Mouse (Mus musculus) embryo, embryonic 9.5 days (tissue): ENCODE measurements at regions not wholly inside any gene's neighbourhood (a gene's known extent, or its start where the extent isn't known, plus 50 kb on each side); places are given as distances from the start of the nearest gene placed in this dataset.

Experiments used
- DNase-seq: peaks from one replicate; pipeline ENCODE4 v3.0.0-alpha.2; 2017; ENCODE audit errors: extremely low spot score

DNA sequence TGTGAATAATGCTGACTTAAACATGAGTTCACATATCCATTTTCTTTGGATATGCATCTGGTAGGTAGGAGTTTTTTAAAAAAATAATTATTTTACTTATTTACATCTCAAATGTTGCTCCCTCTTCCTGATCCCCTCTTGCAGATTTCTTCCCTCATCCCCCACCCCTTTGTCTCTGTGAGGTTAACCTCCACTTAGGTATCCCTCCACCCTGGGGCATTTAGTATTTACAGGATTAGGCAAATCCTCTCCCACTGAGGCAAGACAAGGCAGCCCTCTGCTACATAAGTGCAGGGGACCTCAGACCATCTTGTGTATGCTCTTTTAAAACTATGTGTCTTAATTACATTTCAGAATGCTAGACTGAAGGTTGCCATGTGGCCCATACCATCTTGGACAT lies 155.2 kb upstream of the Shcbp1 start:
- DNase-seq: no peak

DNA sequence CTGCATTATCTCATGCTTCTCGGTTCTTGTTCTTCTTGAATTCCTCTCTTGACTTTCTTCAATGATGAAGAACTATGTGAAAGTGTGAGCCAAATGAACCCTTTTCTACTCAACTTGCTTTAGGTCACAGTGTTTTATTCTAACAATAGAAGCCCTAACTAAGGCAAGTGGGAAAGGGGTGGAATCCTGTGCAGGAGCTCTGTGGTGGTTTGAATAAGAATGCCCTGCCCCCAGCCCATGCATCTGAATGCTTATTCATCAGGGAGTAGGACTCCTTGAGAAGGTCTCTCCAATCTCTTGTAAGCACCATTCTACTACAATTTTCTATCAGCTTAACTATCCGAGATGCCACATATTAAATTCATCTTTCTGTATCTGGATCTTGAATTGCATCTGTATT lies 154.7 kb upstream of the Shcbp1 start:
- DNase-seq: no peak

DNA sequence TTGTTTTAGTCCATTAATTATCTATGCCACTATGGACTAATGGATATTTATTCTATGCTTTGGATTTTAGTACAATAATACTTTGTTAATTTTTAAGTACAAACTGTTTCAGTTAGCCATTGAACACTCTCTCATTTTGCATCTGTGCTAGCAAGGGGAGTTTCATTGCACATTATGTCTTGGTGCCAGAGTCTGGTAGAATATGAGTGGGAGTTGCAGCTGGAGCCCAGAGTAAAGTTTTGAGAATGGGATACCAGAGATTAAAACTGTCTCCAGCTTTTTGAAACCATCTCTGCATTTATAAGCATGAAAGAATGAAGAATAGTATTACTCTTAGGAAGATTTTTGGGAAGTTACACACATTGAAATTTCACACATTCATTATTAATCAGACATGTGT lies 137.1 kb upstream of the Shcbp1 start:
- no peak for DNase-seq

DNA sequence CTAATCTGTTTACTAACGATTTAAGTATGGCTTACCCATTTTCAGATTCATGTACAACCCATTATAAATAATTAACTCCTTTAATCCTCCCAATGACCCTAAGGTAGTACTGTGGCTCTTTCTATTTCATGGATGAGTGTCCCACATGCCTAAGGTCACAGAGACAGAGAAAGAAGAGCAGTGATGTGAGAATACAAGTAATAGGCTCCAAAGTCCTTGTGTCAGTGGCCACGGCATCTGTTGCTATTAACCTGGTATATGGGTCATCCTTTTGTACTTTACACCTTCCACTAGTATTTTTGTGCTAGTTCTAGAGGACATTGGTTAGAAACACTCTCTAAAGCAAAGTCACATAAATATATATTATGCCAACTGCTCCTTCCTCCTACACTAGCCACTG lies 115.7 kb upstream of the Shcbp1 start:
- no peak for DNase-seq

DNA sequence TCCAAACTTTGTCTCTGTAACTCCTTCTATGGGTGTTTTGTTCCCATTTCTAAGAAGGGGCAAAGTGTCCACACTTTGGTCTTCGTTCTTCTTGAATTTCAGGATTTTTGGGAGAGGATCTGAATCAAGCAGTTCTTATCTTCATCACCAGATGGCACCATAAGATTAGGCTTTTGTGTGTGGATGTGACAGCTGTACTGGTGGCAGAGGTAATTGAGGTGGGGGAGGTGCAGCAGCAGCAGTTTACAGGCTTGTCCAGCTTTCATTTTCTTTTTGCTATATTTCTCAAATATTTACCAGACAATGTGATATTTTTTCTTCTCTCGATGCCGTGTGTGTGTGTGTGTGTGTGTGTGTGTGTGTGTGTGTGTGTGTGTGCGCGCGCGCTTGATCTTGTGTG lies 89.4 kb upstream of the Shcbp1 start:
- peak; percentile 49 for DNase-seq

DNA sequence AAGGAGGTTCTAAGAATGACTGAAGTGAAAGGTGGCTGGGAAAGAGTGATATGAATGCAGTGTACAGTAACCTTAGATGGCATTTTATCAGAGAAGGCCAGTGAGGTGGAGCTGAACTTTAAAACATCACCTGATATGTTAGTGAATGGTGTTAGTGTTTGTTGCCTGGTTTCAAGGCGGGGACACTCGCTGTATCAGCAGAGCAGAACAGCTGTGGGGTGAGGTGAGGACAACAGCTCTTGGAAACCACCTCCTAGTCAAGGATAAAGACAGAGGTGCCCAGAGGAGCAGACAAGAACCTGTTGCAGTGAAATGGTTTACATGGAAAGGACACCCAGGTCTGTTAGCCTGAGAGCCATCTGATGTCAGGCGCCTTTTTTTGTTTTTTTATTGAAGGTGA lies 59.7 kb upstream of the Shcbp1 start:
- DNase-seq: no peak

DNA sequence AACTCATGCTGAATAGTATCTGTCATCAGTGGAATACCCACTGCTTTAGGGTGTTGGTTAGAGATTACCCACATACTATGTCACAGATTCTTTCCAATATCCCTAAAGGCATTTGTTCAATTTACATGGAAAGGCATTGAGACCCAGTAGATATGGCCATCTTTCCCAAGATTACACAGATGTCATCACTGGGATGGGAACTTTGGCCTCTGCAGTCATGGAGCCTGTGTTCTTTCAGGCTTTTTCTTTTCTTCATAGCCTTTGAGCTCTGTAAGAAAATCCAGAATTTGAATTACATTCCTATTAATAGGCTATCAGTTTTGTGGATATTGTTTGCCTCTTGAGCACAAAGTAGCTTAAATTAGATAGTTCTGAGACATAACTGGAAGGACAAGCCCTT lies 59.2 kb upstream of the Shcbp1 start:
- no peak for DNase-seq

DNA sequence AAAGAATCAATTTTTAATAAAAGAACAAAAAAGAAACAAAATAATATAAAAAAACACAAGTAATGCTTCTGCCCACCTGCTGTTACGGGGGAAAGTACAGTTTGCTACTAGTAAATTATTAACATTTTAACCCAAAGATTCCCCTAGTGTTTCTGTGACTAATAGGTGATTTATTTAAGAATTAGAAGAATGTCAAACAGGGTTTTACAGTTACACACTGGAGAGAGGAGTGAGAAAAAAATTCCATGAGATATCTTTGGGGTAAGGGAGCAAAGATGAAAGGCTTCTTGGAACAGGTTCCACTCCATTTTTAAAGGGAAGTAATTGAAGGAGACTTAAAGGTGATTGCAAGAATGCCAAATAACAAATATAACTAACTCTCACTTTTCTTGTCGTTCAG lies 58.4 kb upstream of the Shcbp1 start:
- DNase-seq: no peak

DNA sequence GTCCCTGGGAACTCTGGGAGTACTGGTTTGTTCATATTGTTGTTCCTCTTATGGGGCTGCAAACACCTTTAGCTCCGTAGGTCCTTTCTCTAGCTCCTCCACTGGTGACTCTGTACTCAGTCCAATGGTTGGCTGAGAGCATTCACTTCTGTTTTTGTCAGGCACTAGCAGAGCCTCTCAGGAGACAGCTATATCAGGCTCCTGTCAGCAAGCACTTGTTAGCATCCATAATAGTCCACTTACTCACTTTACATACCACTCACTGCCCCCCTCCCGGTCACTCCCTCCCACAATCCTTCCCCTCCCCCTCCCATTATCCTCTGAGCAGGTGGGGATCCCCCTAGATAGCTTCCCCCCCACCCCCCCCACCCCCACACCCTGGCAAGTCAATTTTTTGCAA lies 57.3 kb upstream of the Shcbp1 start:
- DNase-seq: no peak
